Mouse (Mus musculus) liver (tissue): ENCODE results near the gene Jmjd8.

Experiments
- DNase-seq: peaks from one replicate; pipeline ENCODE4 v3.0.0-alpha.2; 2020; ENCODE audit warnings: mixed read lengths

Gene Jmjd8

GRCm38 (mm10) chr17:25879750-25880149, 51.1 kb downstream of the Jmjd8 start:
- DNase-seq: no peak

- peak; percentile 55 for DNase-seq
Observed at GRCm38 (mm10) chr17:25880196-25880910, 51.7 kb downstream of the Jmjd8 start, which contains the start of gene Wfikkn1. Gene Wfikkn1, minus strand, starts transcription at chr17:25880858.

- DNase-seq: no peak
Observed at GRCm38 (mm10) chr17:25880913-25881641, 52.4 kb downstream of the Jmjd8 start.
